23 mouse cellular contexts compared by ENCODE assay signal in genomic region chr17:83770371-83770770, GRCm38 (mm10).
DNase-seq lines count a peak whose midpoint lies in the region; ATAC-seq and TF ChIP-seq lines count a peak whose summit lies in the region.
"Had no signal": no experiment of that assay in that cellular context is flagged by ENCODE, and none has a peak within 500 bp of the region (broad histone marks: within the 10 kb centered on the region; RNA-seq: fewer than 3 reads in every experiment).

No protein-coding gene starts in this region.

- H3K9ac ChIP-seq in heart, embryonic 16.5 days (ENCODE audit: low read length) = no peak overlapping the region
- no peak overlapping the region for H3K9ac ChIP-seq in CH12.LX (ENCODE audit: insufficient read depth, low read depth)
- H3K9ac ChIP-seq in lung, postnatal 0 days (replicated peaks; ENCODE audit: low read depth) = no peak overlapping the region
- H3K9ac ChIP-seq: forebrain, embryonic 13.5 days; heart, embryonic 12.5 days; heart, embryonic 15.5 days; hindbrain, embryonic 12.5 days had no signal

- H3K79me2 ChIP-seq in CH12.LX (replicated peaks; ENCODE audit: control insufficient read depth, extremely low read depth, insufficient read depth, poor library complexity, severe bottlenecking) = no peaks in the 10 kb centered on the region

- dilution Hi-C loops in CH12.LX (cut with MboI; ENCODE audit: extremely low pct_ligation_motif_present, extremely low pct_unique_long_range_greater_than_20kb, low sequenced_read_pairs) = no loop called here

- in situ Hi-C loops in CH12.LX (cut with MboI; ENCODE audit: low pct_ligation_motif_present, low pct_unique_long_range_greater_than_20kb, low sequenced_read_pairs) = no loop called here

- no peaks in the 10 kb centered on the region for H3K9me3 ChIP-seq in heart, embryonic 16.5 days (replicated peaks; ENCODE audit: control insufficient read depth, low read length)
- no peaks in the 10 kb centered on the region for H3K9me3 ChIP-seq in CH12.LX (replicated peaks; ENCODE audit: low read length)
- no peaks in the 10 kb centered on the region for H3K9me3 ChIP-seq in lung, postnatal 0 days (ENCODE audit: low read length)
- H3K9me3 ChIP-seq: forebrain, embryonic 10.5 days; forebrain, embryonic 13.5 days; heart, embryonic 12.5 days; heart, embryonic 15.5 days; hindbrain, embryonic 12.5 days had no signal

- TF ChIP-seq CTCF in thymus, adult 2 months (IDR thresholded peaks at IDR 0.05; ENCODE audit: borderline replicate concordance, control insufficient read depth, extremely low read depth, insufficient read depth, low read length, poor library complexity) = no peak
- no peak for TF ChIP-seq CTCF in CH12.LX (conservative IDR thresholded peaks at IDR 0.05 in 1 of 2, IDR thresholded peaks at IDR 0.05 in 1 of 2; ENCODE audit: low read depth in 2 of 2, low read length in 2 of 2)
- no peak for TF ChIP-seq CTCF in lung, postnatal 0 days (IDR thresholded peaks at IDR 0.05)
- no peak for TF ChIP-seq CTCF in gastrocnemius, adult 2 months (IDR thresholded peaks at IDR 0.05)

- ATAC-seq in heart, embryonic 16.5 days (replicated peaks; ENCODE audit: extremely low read depth, insufficient read depth, low FRiP score) = no peak
- ATAC-seq in megakaryocyte, adult 5-6 weeks (ENCODE audit: poor library complexity, severe bottlenecking) = 0 out of 2 replicates have a peak, but pooled peaks have one; percentile 25
- ATAC-seq in lung, postnatal 0 days = no peak
- ATAC-seq: activated CD4-positive, CD25-positive, alpha-beta regulatory T cell, adult 4 months; CD4-positive, CD25-positive, alpha-beta regulatory T cell, adult 4 months; forebrain, embryonic 13.5 days; forebrain, embryonic 16.5 days; hindbrain, embryonic 16.5 days had no signal

- TF ChIP-seq EP300 in CH12.LX (IDR thresholded peaks at IDR 0.05; ENCODE audit: low read length) = no peak; the same call in 1 of the 2 replicates
- TF ChIP-seq EP300 in lung, postnatal 0 days (IDR thresholded peaks at IDR 0.05) = no peak

- H3K27ac ChIP-seq in heart, embryonic 16.5 days (ENCODE audit: low read length) = peak overlapping the region; percentile 11; the same call in 1 of the 2 replicates
- peak overlapping the region; percentile 3; the same call in 1 of the 2 replicates for H3K27ac ChIP-seq in thymus, adult 2 months (ENCODE audit: control insufficient read depth, insufficient read depth, low read length)
- H3K27ac ChIP-seq in CH12.LX (ENCODE audit: insufficient read depth, low read depth) = no peak overlapping the region
- no peak overlapping the region for H3K27ac ChIP-seq in lung, postnatal 0 days (ENCODE audit: low read length)
- no peak overlapping the region for H3K27ac ChIP-seq in gastrocnemius, adult 2 months
- H3K27ac ChIP-seq: forebrain, embryonic 10.5 days; heart, embryonic 15.5 days; hindbrain, embryonic 12.5 days had no signal

- H3K4me2 ChIP-seq in heart, embryonic 16.5 days (ENCODE audit: low read depth, low read length) = no peak overlapping the region
- no peak overlapping the region for H3K4me2 ChIP-seq in CH12.LX (ENCODE audit: insufficient read depth, low read depth, poor library complexity, severe bottlenecking)
- H3K4me2 ChIP-seq in lung, postnatal 0 days (replicated peaks; ENCODE audit: low read depth, low read length) = no peak overlapping the region
- H3K4me2 ChIP-seq: forebrain, embryonic 13.5 days; heart, embryonic 12.5 days; heart, embryonic 15.5 days; hindbrain, embryonic 12.5 days had no signal

- intact Hi-C loops in gastrocnemius, adult 2 months (cut with DNase I) = no loop called here

- no peak for DNase-seq in heart, postnatal 4 days
- no peak for DNase-seq in thymus, adult 2 months
- no peak for DNase-seq in thymus, adult 18-20 months
- DNase-seq in CH12.LX (ENCODE audit: extremely low read depth) = peak; percentile 27
- no peak for DNase-seq in lung, postnatal 0 days (ENCODE audit: low spot score)
- DNase-seq in gastrocnemius, adult 2 months = no peak
- DNase-seq: cerebellum, adult 18-20 months; cerebellum, adult 9-10 months; cerebellum, postnatal 14 days; gastrocnemius, postnatal 14 days; heart, adult 18-20 months; heart, postnatal 14 days had no signal

- no peak for TF ChIP-seq POLR2A in thymus, adult 2 months (IDR thresholded peaks at IDR 0.05; ENCODE audit: control insufficient read depth, extremely low read depth, insufficient read depth, low read length, poor library complexity)
- no peak for TF ChIP-seq POLR2A in CH12.LX (IDR thresholded peaks at IDR 0.05; ENCODE audit: low read depth, low read length)

- no peaks in the 10 kb centered on the region for H3K4me1 ChIP-seq in heart, embryonic 16.5 days (ENCODE audit: control insufficient read depth, insufficient read depth, low read length)
- H3K4me1 ChIP-seq in thymus, adult 2 months (replicated peaks; ENCODE audit: control insufficient read depth, insufficient read depth, low read length) = peaks cover 40% of the 10 kb centered on the region
- H3K4me1 ChIP-seq in CH12.LX (ENCODE audit: control insufficient read depth in 1 of 2, insufficient read depth in 2 of 2) = peaks cover 0 to 21% of the 10 kb centered on the region in 2 experiments; a peak in 2 of 4 replicates
- H3K4me1 ChIP-seq in lung, postnatal 0 days (ENCODE audit: insufficient read depth, low read depth, low read length) = no peaks in the 10 kb centered on the region
- H3K4me1 ChIP-seq: heart, embryonic 12.5 days; heart, embryonic 15.5 days had no signal

- WGBS in heart, embryonic 16.5 days = 87% methylated on average over 6 of the region's 6 CpGs
- 10% methylated on average over 6 of the region's 6 CpGs for WGBS in thymus, adult 2 months
- 77% methylated on average over 6 of the region's 6 CpGs for WGBS in lung, postnatal 0 days

- no peaks in the 10 kb centered on the region for H3K27me3 ChIP-seq in heart, embryonic 16.5 days (ENCODE audit: control insufficient read depth, insufficient read depth, low read length)
- no peaks in the 10 kb centered on the region for H3K27me3 ChIP-seq in thymus, adult 2 months (ENCODE audit: control insufficient read depth, insufficient read depth, low read length)
- no peaks in the 10 kb centered on the region for H3K27me3 ChIP-seq in CH12.LX (replicated peaks)
- H3K27me3 ChIP-seq in lung, postnatal 0 days (replicated peaks; ENCODE audit: insufficient read depth, low read length) = no peaks in the 10 kb centered on the region
- H3K27me3 ChIP-seq: forebrain, embryonic 13.5 days; heart, embryonic 12.5 days; heart, embryonic 15.5 days; hindbrain, embryonic 12.5 days had no signal

- H3K4me3 ChIP-seq in heart, embryonic 16.5 days (ENCODE audit: low read length) = no peak overlapping the region
- H3K4me3 ChIP-seq in thymus, adult 2 months (ENCODE audit: control insufficient read depth, insufficient read depth, low read length) = no peak overlapping the region
- no peak overlapping the region for H3K4me3 ChIP-seq in CH12.LX (replicated peaks in 1 of 3; ENCODE audit: low read depth in 2 of 3, low read length in 2 of 3, poor library complexity in 1 of 3)
- no peak overlapping the region for H3K4me3 ChIP-seq in lung, postnatal 0 days (ENCODE audit: low read depth, low read length)
- no peak overlapping the region for H3K4me3 ChIP-seq in gastrocnemius, adult 2 months
- H3K4me3 ChIP-seq: forebrain, embryonic 10.5 days; forebrain, embryonic 13.5 days; heart, embryonic 12.5 days; heart, embryonic 15.5 days; hindbrain, embryonic 12.5 days had no signal

- H3K36me3 ChIP-seq in heart, embryonic 16.5 days (ENCODE audit: control insufficient read depth, insufficient read depth) = peaks cover 3% of the 10 kb centered on the region; the same call in 1 of the 2 replicates
- H3K36me3 ChIP-seq in thymus, adult 2 months (ENCODE audit: control insufficient read depth, insufficient read depth, low read length) = 0 out of 2 replicates have a peak, but pooled peaks cover 3% of the 10 kb centered on the region
- peaks cover 17 to 79% of the 10 kb centered on the region in 2 experiments for H3K36me3 ChIP-seq in CH12.LX (replicated peaks in 1 of 2; ENCODE audit: control insufficient read depth in 1 of 2, insufficient read depth in 1 of 2, low read length in 1 of 2)
- no peaks in the 10 kb centered on the region for H3K36me3 ChIP-seq in lung, postnatal 0 days (ENCODE audit: insufficient read depth, low read length)
- H3K36me3 ChIP-seq: hindbrain, embryonic 12.5 days had no signal

- no peak for TF ChIP-seq RAD21 in CH12.LX (IDR thresholded peaks at IDR 0.05; ENCODE audit: low read depth, low read length)

TF ChIP-seq in CH12.LX, 34 proteins besides CTCF, POLR2A, EP300 and RAD21:
- TF ChIP-seq IRF4 (IDR thresholded peaks at IDR 0.05; ENCODE audit: low read depth, low read length) (no peak), MYC (IDR thresholded peaks at IDR 0.05; ENCODE audit: low read depth, low read length) (no peak), ZMIZ1 (IDR thresholded peaks at IDR 0.05; ENCODE audit: low read depth, low read length) (no peak), ETS1 (conservative IDR thresholded peaks at IDR 0.05; ENCODE audit: low read depth, low read length) (no peak)

Comparison
In these comparisons a context has a peak if more than half of its experiments do, and no peak if none do; other contexts are left out.
1. H3K27ac ChIP-seq: peak in heart, embryonic 16.5 days (single experiment) and thymus, adult 2 months (single experiment); none in CH12.LX (single experiment), lung, postnatal 0 days (single experiment) and gastrocnemius, adult 2 months (single experiment).